Mouse (Mus musculus) lung, postnatal 0 days (tissue): ENCODE results near the gene Hoxd10.

Experiments used
- CTCF ChIP-seq: IDR thresholded peaks from 2 replicates; pipeline ENCODE4 v1.5.1; 2016; ENCODE audit warnings: antibody characterized with exemption, mild to moderate bottlenecking
- EP300 ChIP-seq: IDR thresholded peaks from 2 replicates; pipeline ENCODE4 v1.6.1; 2016; ENCODE audit warnings: antibody characterized with exemption, mild to moderate bottlenecking, control low read depth

DNA sequence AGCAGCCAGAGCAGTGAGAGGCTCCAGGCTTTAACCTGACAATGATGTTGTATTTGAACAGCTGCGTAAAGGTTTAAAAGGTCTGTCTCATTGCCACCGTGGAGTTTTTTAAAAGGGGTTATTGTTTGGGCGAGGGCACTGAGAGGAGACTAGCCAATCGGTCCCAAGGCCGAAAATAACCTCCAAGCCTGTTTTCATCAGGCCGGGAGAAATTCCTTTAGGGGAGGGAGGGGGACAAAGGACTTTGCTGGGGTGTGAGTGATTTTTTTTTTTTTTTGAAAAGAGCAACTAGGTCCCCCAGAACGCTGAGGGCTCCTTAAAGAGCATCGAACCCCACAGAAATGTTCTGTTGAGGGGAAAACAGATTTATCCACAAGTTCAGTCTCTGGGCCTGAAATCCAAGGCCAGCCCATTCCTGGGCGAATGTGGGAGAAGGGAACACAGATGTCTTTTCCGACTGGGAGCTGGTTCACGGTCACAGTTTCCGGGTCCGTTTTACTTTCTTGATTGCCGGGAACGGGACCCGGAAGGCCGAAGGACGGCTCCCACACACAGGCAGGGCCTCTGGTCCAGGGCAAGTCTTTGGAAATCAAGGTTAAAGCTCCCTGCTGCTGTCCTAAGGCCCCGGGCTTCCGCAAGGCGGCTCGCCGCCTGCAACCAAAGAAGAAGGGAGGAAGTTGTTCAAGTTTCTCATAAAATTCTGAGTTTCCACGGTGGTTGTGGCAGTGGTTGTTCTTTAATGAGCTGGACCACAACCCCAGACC, 2.0 kb upstream of the Hoxd10 start:
- no peak for TF ChIP-seq CTCF
- TF ChIP-seq EP300, result no peak
